Mouse (Mus musculus) CD4-positive naive resting alpha-beta T cell, adult 57 days (primary cell): ENCODE measurements around the gene Gm20809. TPM values are rescaled to one million over a fixed set of nuclear protein-coding genes. Genes with fewer than 3 reads are reported as not detected.

Experiments
- total RNA-seq: library from RNA; stranded (reverse); gene quantifications from one replicate; pipeline ENCODE4 v1.2.4, GENCODE M21; 2023

Gene Gm20809
- total RNA-seq, result not detected

GRCm38 (mm10) chrY:24454757-24455156, at the start of gene Gm20809:
Gene Gm20809 (plus strand): TSS chrY:24455057.

